Mouse (Mus musculus): ENCODE measurements around the gene Tedc1. TPM values are rescaled to one million over a fixed set of nuclear protein-coding genes. Genes with fewer than 3 reads are reported as not detected.

Gene Tedc1
- total and polyA plus RNA-seq, 2 experiments = 0.09 to 0.15 TPM

GRCm38 (mm10) chr12:113140616-113141411 is 15.4 kb upstream of the Tedc1 start:
- H3K36me3 ChIP-seq (ENCODE audit: control insufficient read depth, insufficient read depth, low read length) = peaks cover 3% of the 10 kb centered on the region; the same call in 1 of the 2 replicates
- peak overlapping the region; percentile 94 for H3K27ac ChIP-seq (replicated peaks; ENCODE audit: insufficient read depth, low read depth, low read length)
- no peaks in the 10 kb centered on the region for H3K27me3 ChIP-seq (ENCODE audit: control insufficient read depth, insufficient read depth, low read length)
- no peaks in the 10 kb centered on the region for H3K79me2 ChIP-seq (ENCODE audit: control insufficient read depth, insufficient read depth, low read length)
- WGBS = 2% methylated on average over 49 of the region's 49 CpGs
- H3K9ac ChIP-seq (ENCODE audit: low read depth, low read length) = peak overlapping the region; percentile 81
- TF ChIP-seq CTCF (IDR thresholded peaks at IDR 0.05; ENCODE audit: low read depth, low read length) (no peak), POLR2A (IDR thresholded peaks at IDR 0.05; ENCODE audit: extremely low read depth, insufficient read depth, low read length) (no peak)
- peaks cover 5% of the 10 kb centered on the region for H3K4me1 ChIP-seq (ENCODE audit: control insufficient read depth, insufficient read depth, low read length)
- H3K4me3 ChIP-seq (ENCODE audit: insufficient read depth, low read depth, low read length) = peak overlapping the region; percentile 98
- peak; percentile 91 for DNase-seq (ENCODE audit: extremely low read depth, low read depth, low spot score)

- WGBS = 4% methylated on average over 8 of the region's 8 CpGs
- DNase-seq (ENCODE audit: extremely low read depth, low read depth, low spot score) = peak; percentile 93
- H3K4me1 ChIP-seq (ENCODE audit: control insufficient read depth, insufficient read depth, low read length) = peaks cover 5% of the 10 kb centered on the region
Measured at GRCm38 (mm10) chr12:113141531-113141973, 14.7 kb upstream of the Tedc1 start.

GRCm38 (mm10) chr12:113142021-113142975 is 13.9 kb upstream of the Tedc1 start:
- WGBS = 21% methylated on average over 15 of the region's 15 CpGs
- peaks cover 5% of the 10 kb centered on the region for H3K4me1 ChIP-seq (ENCODE audit: control insufficient read depth, insufficient read depth, low read length)
- no peaks in the 10 kb centered on the region for H3K27me3 ChIP-seq (ENCODE audit: control insufficient read depth, insufficient read depth, low read length)
- H3K27ac ChIP-seq (replicated peaks; ENCODE audit: insufficient read depth, low read depth, low read length) = peak overlapping the region; percentile 94
- TF ChIP-seq CTCF (IDR thresholded peaks at IDR 0.05; ENCODE audit: low read depth, low read length) (no peak), POLR2A (IDR thresholded peaks at IDR 0.05; ENCODE audit: extremely low read depth, insufficient read depth, low read length) (0 out of 2 replicates have a peak, but pooled peaks have one; percentile 11)
- H3K4me3 ChIP-seq (ENCODE audit: insufficient read depth, low read depth, low read length) = peak overlapping the region; percentile 98
- H3K9ac ChIP-seq (ENCODE audit: low read depth, low read length) = peak overlapping the region; percentile 61
- DNase-seq (ENCODE audit: extremely low read depth, low read depth, low spot score) = peak; percentile 98
- H3K36me3 ChIP-seq (ENCODE audit: control insufficient read depth, insufficient read depth, low read length) = no peaks in the 10 kb centered on the region; the same call in 1 of the 2 replicates
- no peaks in the 10 kb centered on the region for H3K79me2 ChIP-seq (ENCODE audit: control insufficient read depth, insufficient read depth, low read length)

More at GRCm38 (mm10) chr12:113141531-113141973, 14.7 kb upstream of the Tedc1 start:
- H3K36me3 ChIP-seq (ENCODE audit: control insufficient read depth, insufficient read depth, low read length) = peaks cover 2% of the 10 kb centered on the region; the same call in 1 of the 2 replicates
- no peaks in the 10 kb centered on the region for H3K27me3 ChIP-seq (ENCODE audit: control insufficient read depth, insufficient read depth, low read length)
- H3K4me3 ChIP-seq (ENCODE audit: insufficient read depth, low read depth, low read length) = peak overlapping the region; percentile 98
- peak overlapping the region; percentile 94 for H3K27ac ChIP-seq (replicated peaks; ENCODE audit: insufficient read depth, low read depth, low read length)
- TF ChIP-seq CTCF (IDR thresholded peaks at IDR 0.05; ENCODE audit: low read depth, low read length) = no peak
- TF ChIP-seq POLR2A (IDR thresholded peaks at IDR 0.05; ENCODE audit: extremely low read depth, insufficient read depth, low read length) = no peak
- H3K79me2 ChIP-seq (ENCODE audit: control insufficient read depth, insufficient read depth, low read length) = no peaks in the 10 kb centered on the region
- peak overlapping the region; percentile 81 for H3K9ac ChIP-seq (ENCODE audit: low read depth, low read length)

GRCm38 (mm10) chr12:113143164-113143563 is 13.1 kb upstream of the Tedc1 start:
- Histone ChIP-seq H3K79me2 (ENCODE audit: control insufficient read depth, insufficient read depth, low read length) (no peaks in the 10 kb centered on the region), H3K4me1 (ENCODE audit: control insufficient read depth, insufficient read depth, low read length) (peaks cover 5% of the 10 kb centered on the region), H3K27ac (replicated peaks; ENCODE audit: insufficient read depth, low read depth, low read length) (peak overlapping the region; percentile 45)

GRCm38 (mm10) chr12:113144001-113144756 is 12.0 kb upstream of the Tedc1 start:
- no peaks in the 10 kb centered on the region; the same call in 1 of the 2 replicates for H3K36me3 ChIP-seq (ENCODE audit: control insufficient read depth, insufficient read depth, low read length)
- H3K27ac ChIP-seq (replicated peaks; ENCODE audit: insufficient read depth, low read depth, low read length) = no peak overlapping the region
- H3K79me2 ChIP-seq (ENCODE audit: control insufficient read depth, insufficient read depth, low read length) = no peaks in the 10 kb centered on the region
- DNase-seq (ENCODE audit: extremely low read depth, low read depth, low spot score) = peak; percentile 27
- H3K4me1 ChIP-seq (ENCODE audit: control insufficient read depth, insufficient read depth, low read length) = peaks cover 5% of the 10 kb centered on the region
- no peak overlapping the region for H3K4me3 ChIP-seq (ENCODE audit: insufficient read depth, low read depth, low read length)
- 81% methylated on average over 20 of the region's 20 CpGs for WGBS
- peak; percentile 79 for TF ChIP-seq CTCF (IDR thresholded peaks at IDR 0.05; ENCODE audit: low read depth, low read length)
- no peak for TF ChIP-seq POLR2A (IDR thresholded peaks at IDR 0.05; ENCODE audit: extremely low read depth, insufficient read depth, low read length)
- no peaks in the 10 kb centered on the region for H3K27me3 ChIP-seq (ENCODE audit: control insufficient read depth, insufficient read depth, low read length)
- no peak overlapping the region for H3K9ac ChIP-seq (ENCODE audit: low read depth, low read length)

More at GRCm38 (mm10) chr12:113143164-113143563, 13.1 kb upstream of the Tedc1 start:
- Histone ChIP-seq H3K4me3 (ENCODE audit: insufficient read depth, low read depth, low read length) (peak overlapping the region; percentile 43), H3K27me3 (ENCODE audit: control insufficient read depth, insufficient read depth, low read length) (no peaks in the 10 kb centered on the region), H3K9ac (ENCODE audit: low read depth, low read length) (peak overlapping the region; percentile 37), H3K36me3 (ENCODE audit: control insufficient read depth, insufficient read depth, low read length) (no peaks in the 10 kb centered on the region; the same call in 1 of the 2 replicates)
- DNase-seq (ENCODE audit: extremely low read depth, low read depth, low spot score) = no peak
- no peak for TF ChIP-seq CTCF (IDR thresholded peaks at IDR 0.05; ENCODE audit: low read depth, low read length)
- no peak for TF ChIP-seq POLR2A (IDR thresholded peaks at IDR 0.05; ENCODE audit: extremely low read depth, insufficient read depth, low read length)
- WGBS = 62% methylated on average over 7 of the region's 7 CpGs

All from liver, adult 2 months (tissue).